Mouse (Mus musculus): ENCODE data around the gene Kcnk5. TPM values are rescaled to one million over a fixed set of nuclear protein-coding genes. Genes with fewer than 3 reads are reported as not detected.

Gene Kcnk5
- total and polyA plus RNA-seq, 2 experiments from 2014 or later = 0.84 to 1.0 TPM

DNA sequence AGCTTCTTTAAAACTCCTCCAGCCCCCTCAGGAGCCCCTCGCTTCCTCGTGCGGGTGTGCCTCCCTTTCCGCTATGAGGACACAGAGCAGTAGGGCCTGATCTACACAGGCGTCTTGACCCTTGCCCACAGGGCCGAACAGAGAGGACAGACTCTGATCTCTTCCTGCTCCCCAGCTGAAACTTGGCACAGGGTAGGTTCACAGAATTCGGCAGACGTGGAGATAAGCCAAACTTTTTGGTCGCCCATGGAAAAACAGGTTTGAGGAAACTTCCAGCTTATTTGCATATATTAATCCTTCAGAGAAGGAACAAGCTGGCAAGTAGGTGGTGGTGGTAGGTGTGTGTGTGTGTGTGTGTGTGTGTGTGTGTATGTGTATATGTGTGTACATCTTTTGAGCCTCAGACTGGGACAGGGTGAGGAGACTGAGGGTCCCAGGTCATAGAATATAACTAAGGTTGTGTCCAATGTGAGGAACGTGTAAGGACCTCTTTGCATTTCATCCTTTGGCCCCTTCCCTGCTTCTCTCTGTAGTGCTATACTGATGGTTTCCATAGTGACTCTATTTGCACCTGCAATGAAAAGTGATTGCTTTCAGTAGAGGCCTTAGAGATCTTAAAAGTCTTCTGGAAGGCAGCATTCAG is 43.1 kb upstream of the Kcnk5 start:
- WGBS = 33% methylated on average over 10 of the region's 10 CpGs
- ATAC-seq (no peak), DNase-seq (ENCODE audit: low spot score) (no peak)
- no peak overlapping the region for H3K4me3 ChIP-seq (ENCODE audit: low read length)
- no peaks in the 10 kb centered on the region for H3K27me3 ChIP-seq (ENCODE audit: insufficient read depth, low read length)
- no peak overlapping the region for H3K9ac ChIP-seq (replicated peaks; ENCODE audit: low read length)
- H3K27ac ChIP-seq = no peak overlapping the region
- H3K9me3 ChIP-seq (ENCODE audit: low read length) = no peaks in the 10 kb centered on the region
- peaks cover 3% of the 10 kb centered on the region; the same call in 1 of the 2 replicates for H3K4me1 ChIP-seq (ENCODE audit: insufficient read depth, low read length)
- no peak overlapping the region for H3K4me2 ChIP-seq (ENCODE audit: low read depth, low read length)
- TF ChIP-seq CTCF (IDR thresholded peaks at IDR 0.05; ENCODE audit: low read depth) = no peak
- H3K36me3 ChIP-seq (ENCODE audit: insufficient read depth, low read length) = no peaks in the 10 kb centered on the region

DNA sequence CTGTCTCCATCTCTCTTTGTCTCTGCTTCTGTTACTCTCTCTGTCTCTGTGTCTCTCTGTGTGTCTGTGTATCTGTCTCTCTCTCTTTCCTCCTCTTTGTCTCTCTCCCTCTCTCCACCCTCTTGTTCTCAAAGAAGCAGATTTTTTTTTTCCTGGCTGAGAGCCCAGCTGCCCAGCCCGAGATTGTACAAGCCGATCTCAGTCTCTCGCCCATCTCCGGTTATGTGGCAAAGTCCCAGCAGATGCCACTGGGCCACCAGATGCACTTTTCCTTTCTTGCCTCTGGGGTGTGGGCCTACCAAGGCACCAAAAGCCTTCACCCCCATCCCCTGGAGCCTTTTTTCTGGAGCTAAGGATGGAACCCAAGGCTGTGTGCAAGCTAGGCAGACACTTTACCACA is 42.6 kb upstream of the Kcnk5 start:
- H3K9ac ChIP-seq (replicated peaks; ENCODE audit: low read length) = no peak overlapping the region
- ATAC-seq = no peak; the same call in 1 of the 2 replicates
- H3K36me3 ChIP-seq (ENCODE audit: insufficient read depth, low read length) = no peaks in the 10 kb centered on the region
- H3K4me1 ChIP-seq (ENCODE audit: insufficient read depth, low read length) = peaks cover 3% of the 10 kb centered on the region; the same call in 1 of the 2 replicates
- no peak for TF ChIP-seq CTCF (IDR thresholded peaks at IDR 0.05; ENCODE audit: low read depth)
- no peaks in the 10 kb centered on the region for H3K9me3 ChIP-seq (ENCODE audit: low read length)
- WGBS = 29% methylated on average over 4 of the region's 4 CpGs
- DNase-seq (ENCODE audit: low spot score) = peak; percentile 57
- H3K4me2 ChIP-seq (ENCODE audit: low read depth, low read length) = no peak overlapping the region
- H3K27ac ChIP-seq = no peak overlapping the region
- no peaks in the 10 kb centered on the region for H3K27me3 ChIP-seq (ENCODE audit: insufficient read depth, low read length)
- H3K4me3 ChIP-seq (ENCODE audit: low read length) = no peak overlapping the region

DNA sequence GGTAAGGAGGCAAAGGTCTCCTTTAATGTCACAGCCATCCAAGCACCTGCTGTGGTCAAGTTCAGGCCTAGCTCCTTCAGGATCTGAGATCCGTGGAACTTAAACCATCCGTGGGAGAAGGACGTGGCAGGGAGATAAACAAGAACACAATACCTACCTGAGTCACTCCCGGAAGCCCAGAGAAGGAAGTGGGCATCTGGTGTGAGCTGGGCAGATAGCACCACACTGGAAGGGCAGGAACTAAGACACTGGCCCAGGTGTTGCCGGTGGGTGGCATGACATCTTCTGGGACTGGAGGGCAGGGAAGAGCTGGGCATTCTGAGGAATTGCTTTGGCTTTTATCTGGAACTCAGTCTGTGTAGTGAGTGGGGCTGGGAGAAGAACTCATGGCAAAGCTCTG is 41.6 kb upstream of the Kcnk5 start:
- Histone ChIP-seq H3K27ac (no peak overlapping the region), H3K4me2 (ENCODE audit: low read depth, low read length) (no peak overlapping the region), H3K9ac (replicated peaks; ENCODE audit: low read length) (no peak overlapping the region), H3K27me3 (ENCODE audit: insufficient read depth, low read length) (no peaks in the 10 kb centered on the region), H3K4me1 (ENCODE audit: insufficient read depth, low read length) (peaks cover 3% of the 10 kb centered on the region; the same call in 1 of the 2 replicates), H3K9me3 (ENCODE audit: low read length) (no peaks in the 10 kb centered on the region), H3K36me3 (ENCODE audit: insufficient read depth, low read length) (no peaks in the 10 kb centered on the region), H3K4me3 (ENCODE audit: low read length) (no peak overlapping the region)
- DNase-seq (ENCODE audit: low spot score) = no peak
- WGBS = 90% methylated on average over 5 of the region's 5 CpGs
- no peak for ATAC-seq
- no peak for TF ChIP-seq CTCF (IDR thresholded peaks at IDR 0.05; ENCODE audit: low read depth)

DNA sequence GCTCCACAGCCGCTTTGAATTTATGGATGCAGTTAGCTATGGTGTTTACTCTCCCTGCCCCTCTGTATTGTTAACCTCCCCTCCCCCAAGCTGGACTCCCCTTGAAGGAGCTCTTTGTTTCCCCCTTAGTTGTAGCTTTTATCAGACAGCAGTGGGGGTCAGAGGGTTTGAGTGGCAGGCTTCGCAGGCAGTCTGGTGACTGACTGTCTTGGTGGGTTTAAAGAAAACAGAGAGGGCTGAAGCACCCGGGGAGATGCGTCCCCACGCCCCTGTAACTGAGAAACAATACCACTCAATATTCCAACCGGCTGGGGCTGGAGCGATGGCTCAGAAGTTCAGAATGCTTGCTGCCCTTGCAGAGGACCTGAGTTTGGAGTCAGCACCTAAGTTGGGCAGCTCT is 39.5 kb upstream of the Kcnk5 start:
- DNase-seq (ENCODE audit: low spot score) = no peak
- Histone ChIP-seq H3K9ac (replicated peaks; ENCODE audit: low read length) (no peak overlapping the region), H3K4me3 (ENCODE audit: low read length) (no peak overlapping the region), H3K36me3 (ENCODE audit: insufficient read depth, low read length) (no peaks in the 10 kb centered on the region), H3K9me3 (ENCODE audit: low read length) (no peaks in the 10 kb centered on the region), H3K4me2 (ENCODE audit: low read depth, low read length) (no peak overlapping the region), H3K27me3 (ENCODE audit: insufficient read depth, low read length) (no peaks in the 10 kb centered on the region), H3K27ac (no peak overlapping the region), H3K4me1 (ENCODE audit: insufficient read depth, low read length) (peaks cover 3% of the 10 kb centered on the region; the same call in 1 of the 2 replicates)
- WGBS = 13% methylated on average over 7 of the region's 7 CpGs
- ATAC-seq = no peak
- TF ChIP-seq CTCF (IDR thresholded peaks at IDR 0.05; ENCODE audit: low read depth) = no peak

DNA sequence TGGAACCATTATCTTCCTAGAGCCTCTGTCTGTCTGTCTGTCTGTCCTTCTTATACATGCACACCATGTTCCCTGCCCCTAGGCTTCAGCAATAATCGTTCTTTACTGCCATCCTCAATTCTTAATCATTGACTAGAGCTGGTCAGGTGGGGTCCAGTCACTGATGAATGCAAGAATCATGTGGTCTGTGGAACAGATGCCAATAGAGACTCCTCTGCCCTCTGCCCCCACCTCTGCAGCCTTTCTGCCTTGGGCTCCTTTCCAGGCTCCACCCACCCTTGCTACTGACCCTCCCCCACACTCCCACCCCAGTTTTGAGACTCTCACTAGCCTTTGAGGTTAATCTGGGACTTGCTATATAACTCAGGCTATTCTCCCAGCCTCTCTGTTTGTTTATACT is 38.2 kb upstream of the Kcnk5 start:
- H3K27ac ChIP-seq = no peak overlapping the region
- no peak overlapping the region for H3K4me3 ChIP-seq (ENCODE audit: low read length)
- H3K9ac ChIP-seq (replicated peaks; ENCODE audit: low read length) = no peak overlapping the region
- no peak overlapping the region for H3K4me2 ChIP-seq (ENCODE audit: low read depth, low read length)
- DNase-seq (ENCODE audit: low spot score) = no peak
- no peaks in the 10 kb centered on the region for H3K9me3 ChIP-seq (ENCODE audit: low read length)
- WGBS = 59% methylated on average over 1 of the region's 1 CpGs
- H3K27me3 ChIP-seq (ENCODE audit: insufficient read depth, low read length) = no peaks in the 10 kb centered on the region
- no peaks in the 10 kb centered on the region for H3K36me3 ChIP-seq (ENCODE audit: insufficient read depth, low read length)
- no peak for ATAC-seq
- TF ChIP-seq CTCF (IDR thresholded peaks at IDR 0.05; ENCODE audit: low read depth) = no peak
- H3K4me1 ChIP-seq (ENCODE audit: insufficient read depth, low read length) = no peaks in the 10 kb centered on the region

DNA sequence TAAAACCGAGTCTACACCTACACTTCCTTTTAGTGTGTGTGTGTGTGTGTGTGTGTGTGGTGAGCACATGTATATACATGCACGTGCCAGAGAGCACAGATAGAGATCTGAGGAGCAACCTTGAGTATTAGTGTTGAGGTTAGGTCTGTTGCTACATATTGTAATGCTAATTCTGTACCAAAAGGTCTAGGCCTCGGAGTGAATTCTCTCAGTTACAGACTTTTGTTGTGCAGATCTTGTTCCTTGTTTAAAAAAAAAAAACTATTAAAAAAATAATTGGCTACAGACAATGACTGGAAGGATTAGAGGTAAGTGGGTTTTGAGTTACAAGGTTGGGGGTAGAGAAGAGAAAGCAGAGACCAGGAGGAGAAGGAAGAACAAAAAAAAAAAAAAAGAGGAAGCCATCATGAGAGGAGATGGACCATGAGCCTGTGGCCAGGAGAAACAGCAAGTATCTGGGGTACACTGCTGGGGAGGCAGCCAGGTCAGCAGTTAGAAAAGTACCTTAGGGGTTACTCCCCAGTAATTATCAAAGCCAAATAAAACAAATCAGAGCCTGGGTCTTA is 35.8 kb upstream of the Kcnk5 start:
- H3K4me3 ChIP-seq (ENCODE audit: low read length) = no peak overlapping the region
- no peaks in the 10 kb centered on the region for H3K27me3 ChIP-seq (ENCODE audit: insufficient read depth, low read length)
- no peak for DNase-seq (ENCODE audit: low spot score)
- no peak overlapping the region for H3K4me2 ChIP-seq (ENCODE audit: low read depth, low read length)
- no peaks in the 10 kb centered on the region for H3K36me3 ChIP-seq (ENCODE audit: insufficient read depth, low read length)
- H3K9me3 ChIP-seq (ENCODE audit: low read length) = no peaks in the 10 kb centered on the region
- no peak overlapping the region for H3K27ac ChIP-seq
- ATAC-seq = no peak
- no peak overlapping the region for H3K9ac ChIP-seq (replicated peaks; ENCODE audit: low read length)
- 33% methylated on average over 3 of the region's 3 CpGs for WGBS
- no peaks in the 10 kb centered on the region for H3K4me1 ChIP-seq (ENCODE audit: insufficient read depth, low read length)
- no peak for TF ChIP-seq CTCF (IDR thresholded peaks at IDR 0.05; ENCODE audit: low read depth)

All from hindbrain, postnatal 0 days (tissue).